Mouse (Mus musculus): Measurements from ENCODE around the gene 4930524J08Rik. TPM values are rescaled to one million over a fixed set of nuclear protein-coding genes. Genes with fewer than 3 reads are reported as not detected.
A peak's percentile ranks its signal among the peaks of the same experiment; 100 is the strongest.

Gene 4930524J08Rik
- polyA plus RNA-seq (2014; fragmentation: Nextera tagmentation; extraction: Ambion mirVana), result 2.7 and 3.6 TPM in 2 replicates

DNA sequence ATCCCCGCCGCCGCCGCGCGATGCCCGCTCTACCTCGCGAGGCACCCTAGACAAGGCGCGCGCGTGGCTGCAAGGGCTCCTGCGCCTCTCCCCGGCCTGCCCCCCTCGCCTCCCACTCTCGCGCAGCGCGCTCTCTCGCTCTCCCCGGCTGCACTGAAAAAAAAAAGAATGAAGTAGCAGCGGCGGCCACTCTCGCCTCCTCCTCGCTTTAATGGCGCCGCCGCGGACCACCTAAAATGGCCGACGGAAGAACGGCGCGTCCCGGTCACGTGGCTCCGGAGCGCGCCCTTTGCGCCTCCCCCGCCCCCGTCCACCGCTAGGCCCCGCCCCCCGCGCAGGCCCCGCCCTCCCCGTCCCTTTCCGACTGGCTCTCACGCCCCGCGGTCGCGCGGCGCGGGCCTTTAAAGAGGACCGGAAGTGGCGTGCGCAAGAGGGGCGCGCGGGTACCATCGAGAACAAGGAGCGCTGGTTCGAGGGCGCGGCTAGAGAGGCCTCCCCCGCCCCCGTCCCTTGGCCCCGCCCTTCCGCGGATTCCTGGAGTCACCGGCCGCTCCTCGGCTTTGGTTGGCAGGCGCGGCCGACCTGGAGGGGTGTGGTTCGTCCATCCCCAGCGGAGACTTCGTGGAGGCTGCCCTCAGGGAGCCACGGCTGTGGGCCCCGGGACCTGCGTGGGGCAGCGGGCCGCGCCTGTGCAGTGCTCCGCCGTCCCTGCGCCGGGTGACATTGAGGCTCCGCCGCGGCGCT lies at the start of gene 4930524J08Rik, which contains the start of gene Hnrnpd:
TSS of gene 4930524J08Rik (plus strand) at position 363 of the 744 bp plus-strand sequence.
TSS of gene Hnrnpd (minus strand) at position 240 of the 744 bp plus-strand sequence.
- Histone ChIP-seq H3K4me1 (replicated peaks; ENCODE audit: control insufficient read depth, insufficient read depth, low read length) (no peaks in the 10 kb centered on the region), H3K4me2 (replicated peaks; ENCODE audit: low read depth, low read length) (peak within 1 kb of the TSS; percentile 82), H3K36me3 (ENCODE audit: control insufficient read depth, insufficient read depth, low read length) (no peaks in the 10 kb centered on the region), H3K4me3 (ENCODE audit: low read depth, low read length) (peak within 1 kb of the TSS; percentile 74), H3K27me3 (ENCODE audit: control insufficient read depth, insufficient read depth, low read length) (no peaks in the 10 kb centered on the region), H3K27ac (ENCODE audit: low read depth, low read length) (peak within 1 kb of the TSS; percentile 94), H3K9ac (ENCODE audit: low read depth, low read length) (peak within 1 kb of the TSS; percentile 99), H3K9me3 (ENCODE audit: control insufficient read depth, low read length) (no peaks in the 10 kb centered on the region)
- ATAC-seq (ENCODE audit: low FRiP score) (peak; percentile 97), DNase-seq (ENCODE audit: low spot score) (peak; percentile 99)
- WGBS, result 1% methylated on average over 53 of the region's 97 CpGs

DNA sequence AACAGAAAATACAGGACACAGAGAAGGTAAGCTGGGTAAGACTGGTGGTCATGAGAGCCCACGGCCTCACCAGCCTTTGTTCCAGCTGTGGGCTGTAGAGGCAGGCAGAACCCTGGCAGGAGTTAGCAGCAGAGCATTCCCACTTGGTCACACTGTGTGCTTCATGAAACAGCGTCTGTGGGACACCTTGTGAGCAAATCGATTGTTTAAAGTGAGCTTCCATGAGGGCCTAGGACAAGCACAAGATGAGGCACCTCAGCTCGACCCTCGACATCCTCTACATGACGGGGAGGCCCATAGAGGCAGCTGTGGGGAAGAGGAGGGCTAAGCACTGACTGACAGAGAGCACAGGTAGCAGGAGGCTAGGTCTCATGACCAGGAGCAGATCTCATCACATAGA lies 47.0 kb upstream of the 4930524J08Rik start:
- Histone ChIP-seq H3K4me3 (ENCODE audit: low read depth, low read length) (no peak overlapping the region), H3K27me3 (ENCODE audit: control insufficient read depth, insufficient read depth, low read length) (no peaks in the 10 kb centered on the region), H3K27ac (ENCODE audit: low read depth, low read length) (no peak overlapping the region), H3K4me2 (replicated peaks; ENCODE audit: low read depth, low read length) (no peak overlapping the region), H3K9me3 (ENCODE audit: control insufficient read depth, low read length) (no peaks in the 10 kb centered on the region), H3K4me1 (replicated peaks; ENCODE audit: control insufficient read depth, insufficient read depth, low read length) (no peaks in the 10 kb centered on the region), H3K9ac (ENCODE audit: low read depth, low read length) (no peak overlapping the region), H3K36me3 (ENCODE audit: control insufficient read depth, insufficient read depth, low read length) (no peaks in the 10 kb centered on the region)
- no peak for DNase-seq (ENCODE audit: low spot score)
- ATAC-seq (ENCODE audit: low FRiP score), result no peak
- 85% methylated on average over 6 of the region's 6 CpGs for WGBS

DNA sequence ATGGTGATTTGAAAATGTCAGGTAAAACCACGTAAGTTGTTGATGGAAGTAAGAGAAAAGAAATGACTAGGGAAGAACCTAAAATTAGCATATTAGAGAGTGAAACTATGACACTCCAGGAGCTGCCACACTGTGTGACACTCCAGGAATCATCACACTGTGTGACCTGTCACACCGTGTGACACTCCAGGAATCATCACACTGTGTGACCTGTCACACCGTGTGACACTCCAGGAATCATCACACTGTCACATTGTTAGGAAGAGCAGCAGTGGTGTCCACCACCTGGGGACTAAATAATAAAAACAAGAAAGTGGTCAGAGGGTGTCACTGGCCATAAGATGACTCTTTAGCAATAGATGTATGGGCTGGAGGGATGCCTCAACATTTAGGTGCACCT lies 39.4 kb upstream of the 4930524J08Rik start:
- ATAC-seq (ENCODE audit: low FRiP score), result no peak
- no peak overlapping the region for H3K4me2 ChIP-seq (replicated peaks; ENCODE audit: low read depth, low read length)
- H3K27me3 ChIP-seq (ENCODE audit: control insufficient read depth, insufficient read depth, low read length), result no peaks in the 10 kb centered on the region
- H3K9ac ChIP-seq (ENCODE audit: low read depth, low read length), result no peak overlapping the region
- H3K4me3 ChIP-seq (ENCODE audit: low read depth, low read length), result no peak overlapping the region
- no peaks in the 10 kb centered on the region for H3K9me3 ChIP-seq (ENCODE audit: control insufficient read depth, low read length)
- H3K36me3 ChIP-seq (ENCODE audit: control insufficient read depth, insufficient read depth, low read length), result no peaks in the 10 kb centered on the region
- no peaks in the 10 kb centered on the region for H3K4me1 ChIP-seq (replicated peaks; ENCODE audit: control insufficient read depth, insufficient read depth, low read length)
- DNase-seq (ENCODE audit: low spot score), result no peak
- 81% methylated on average over 3 of the region's 3 CpGs for WGBS
- no peak overlapping the region for H3K27ac ChIP-seq (ENCODE audit: low read depth, low read length)

DNA sequence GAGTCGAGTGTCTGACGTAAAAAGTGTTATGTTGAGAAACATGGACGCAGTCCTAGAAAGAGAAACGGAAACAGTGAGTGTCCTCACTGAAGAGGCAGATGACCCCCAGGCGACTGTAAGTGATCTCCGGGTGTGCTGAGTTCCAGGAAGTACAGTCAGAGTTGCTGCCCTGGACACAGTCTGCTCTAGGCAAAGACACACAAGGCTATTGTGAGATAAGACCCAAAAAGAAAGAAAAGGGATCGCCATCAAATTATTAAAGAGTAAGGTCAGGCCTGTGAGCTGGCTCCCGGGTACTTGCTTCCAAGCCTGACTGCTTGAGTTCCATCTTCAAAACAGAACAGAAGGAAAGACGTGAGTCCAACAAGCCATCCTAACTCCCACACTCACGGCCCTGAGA lies 37.6 kb upstream of the 4930524J08Rik start:
- no peak for DNase-seq (ENCODE audit: low spot score)
- H3K36me3 ChIP-seq (ENCODE audit: control insufficient read depth, insufficient read depth, low read length), result no peaks in the 10 kb centered on the region
- no peak overlapping the region for H3K4me2 ChIP-seq (replicated peaks; ENCODE audit: low read depth, low read length)
- no peaks in the 10 kb centered on the region for H3K9me3 ChIP-seq (ENCODE audit: control insufficient read depth, low read length)
- 77% methylated on average over 10 of the region's 10 CpGs for WGBS
- no peaks in the 10 kb centered on the region for H3K4me1 ChIP-seq (replicated peaks; ENCODE audit: control insufficient read depth, insufficient read depth, low read length)
- no peak for ATAC-seq (ENCODE audit: low FRiP score)
- H3K27me3 ChIP-seq (ENCODE audit: control insufficient read depth, insufficient read depth, low read length), result no peaks in the 10 kb centered on the region
- no peak overlapping the region for H3K9ac ChIP-seq (ENCODE audit: low read depth, low read length)
- no peak overlapping the region for H3K27ac ChIP-seq (ENCODE audit: low read depth, low read length)
- no peak overlapping the region for H3K4me3 ChIP-seq (ENCODE audit: low read depth, low read length)

DNA sequence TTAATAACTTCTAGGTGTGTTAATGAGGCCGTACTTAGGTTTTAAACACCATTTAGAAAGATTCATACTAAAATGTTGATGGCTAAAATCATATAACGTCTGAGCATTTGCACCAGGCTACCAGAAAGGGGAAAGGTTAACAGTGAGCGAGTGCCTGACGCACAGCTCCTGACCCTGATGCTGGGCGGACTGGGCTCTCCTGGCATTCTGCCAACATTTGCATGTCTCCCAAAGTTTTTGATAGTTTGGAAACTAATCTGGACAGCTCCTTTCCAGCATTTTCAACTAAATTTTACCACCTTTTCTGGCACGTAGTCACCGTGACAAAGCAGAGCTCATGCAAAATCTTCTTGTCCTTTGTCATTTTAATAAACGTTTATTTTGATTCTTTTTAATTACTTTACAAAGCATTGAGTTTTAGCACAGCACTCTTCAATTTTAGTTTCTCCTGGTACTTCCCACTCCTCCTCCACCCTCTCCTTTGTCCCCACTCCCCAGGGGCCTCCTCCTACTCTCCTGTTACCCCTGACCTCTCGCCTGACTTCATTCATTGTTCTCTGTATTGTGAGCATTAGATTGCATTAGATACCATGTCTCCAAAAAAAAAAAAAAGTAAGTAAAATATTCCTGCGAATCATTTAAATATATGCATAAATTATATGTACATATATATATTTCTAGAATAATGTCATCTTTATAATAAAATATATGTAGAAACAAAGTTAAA lies 36.9 kb upstream of the 4930524J08Rik start:
- no peak for DNase-seq (ENCODE audit: low spot score)
- Histone ChIP-seq H3K36me3 (ENCODE audit: control insufficient read depth, insufficient read depth, low read length) (no peaks in the 10 kb centered on the region), H3K9me3 (ENCODE audit: control insufficient read depth, low read length) (no peaks in the 10 kb centered on the region), H3K4me3 (ENCODE audit: low read depth, low read length) (no peak overlapping the region), H3K27me3 (ENCODE audit: control insufficient read depth, insufficient read depth, low read length) (no peaks in the 10 kb centered on the region), H3K4me2 (replicated peaks; ENCODE audit: low read depth, low read length) (no peak overlapping the region), H3K4me1 (replicated peaks; ENCODE audit: control insufficient read depth, insufficient read depth, low read length) (no peaks in the 10 kb centered on the region), H3K9ac (ENCODE audit: low read depth, low read length) (no peak overlapping the region), H3K27ac (ENCODE audit: low read depth, low read length) (no peak overlapping the region)
- 43% methylated on average over 10 of the region's 10 CpGs for WGBS
- no peak for ATAC-seq (ENCODE audit: low FRiP score)

DNA sequence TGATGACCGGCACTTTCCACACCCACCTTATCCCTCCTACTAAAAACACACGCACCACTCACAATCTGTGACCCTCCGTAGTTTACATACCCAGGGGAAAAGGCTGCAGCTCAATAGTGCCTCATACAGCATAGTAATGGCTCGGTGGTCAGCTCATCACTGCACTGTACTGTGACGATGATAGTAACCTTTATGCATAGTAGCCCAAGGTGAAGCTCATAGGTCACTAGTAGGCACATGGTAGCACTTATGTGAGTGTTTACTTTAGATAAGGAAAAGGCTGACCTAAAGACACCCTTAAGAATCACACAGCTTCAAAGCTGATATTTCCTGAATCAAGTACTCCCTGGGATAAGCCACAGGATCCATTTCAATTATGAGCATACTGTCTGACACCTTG lies 26.3 kb upstream of the 4930524J08Rik start:
- 86% methylated on average over 5 of the region's 5 CpGs for WGBS
- ATAC-seq (ENCODE audit: low FRiP score), result no peak
- H3K36me3 ChIP-seq (ENCODE audit: control insufficient read depth, insufficient read depth, low read length), result no peaks in the 10 kb centered on the region

DNA sequence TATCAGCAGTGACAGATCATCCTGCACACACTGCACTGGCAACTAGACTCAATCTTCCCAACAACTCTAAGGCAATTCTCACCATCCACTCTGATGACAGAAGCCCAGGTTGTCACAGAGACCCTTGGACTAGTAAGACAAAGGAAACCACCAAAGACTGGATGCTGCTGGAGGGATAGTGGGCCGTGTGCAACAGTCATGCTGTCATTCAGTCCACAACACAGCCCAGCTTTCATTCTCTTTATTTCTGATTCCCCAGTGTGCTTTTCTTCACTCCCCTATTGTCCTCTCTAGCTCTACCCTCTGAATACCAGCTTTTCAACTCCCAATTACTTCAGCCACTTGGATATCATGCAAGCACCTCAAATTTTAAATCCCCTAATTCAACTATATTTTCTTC lies 25.0 kb upstream of the 4930524J08Rik start:
- Histone ChIP-seq H3K27ac (ENCODE audit: low read depth, low read length) (no peak overlapping the region), H3K9ac (ENCODE audit: low read depth, low read length) (no peak overlapping the region), H3K4me2 (replicated peaks; ENCODE audit: low read depth, low read length) (no peak overlapping the region), H3K4me3 (ENCODE audit: low read depth, low read length) (no peak overlapping the region), H3K4me1 (replicated peaks; ENCODE audit: control insufficient read depth, insufficient read depth, low read length) (no peaks in the 10 kb centered on the region; the same call in 1 of the 2 replicates), H3K36me3 (ENCODE audit: control insufficient read depth, insufficient read depth, low read length) (no peaks in the 10 kb centered on the region), H3K9me3 (ENCODE audit: control insufficient read depth, low read length) (no peaks in the 10 kb centered on the region), H3K27me3 (ENCODE audit: control insufficient read depth, insufficient read depth, low read length) (no peaks in the 10 kb centered on the region)
- ATAC-seq (ENCODE audit: low FRiP score) (peak; percentile 78), DNase-seq (ENCODE audit: low spot score) (peak; percentile 59)
- 7% methylated on average over 1 of the region's 1 CpGs for WGBS

More for the DNA sequence above, 26.3 kb upstream of the 4930524J08Rik start:
- Histone ChIP-seq H3K4me2 (replicated peaks; ENCODE audit: low read depth, low read length) (no peak overlapping the region), H3K4me3 (ENCODE audit: low read depth, low read length) (no peak overlapping the region), H3K9me3 (ENCODE audit: control insufficient read depth, low read length) (no peaks in the 10 kb centered on the region), H3K27me3 (ENCODE audit: control insufficient read depth, insufficient read depth, low read length) (no peaks in the 10 kb centered on the region), H3K4me1 (replicated peaks; ENCODE audit: control insufficient read depth, insufficient read depth, low read length) (no peaks in the 10 kb centered on the region; the same call in 1 of the 2 replicates), H3K9ac (ENCODE audit: low read depth, low read length) (no peak overlapping the region), H3K27ac (ENCODE audit: low read depth, low read length) (no peak overlapping the region)
- no peak for DNase-seq (ENCODE audit: low spot score)

DNA sequence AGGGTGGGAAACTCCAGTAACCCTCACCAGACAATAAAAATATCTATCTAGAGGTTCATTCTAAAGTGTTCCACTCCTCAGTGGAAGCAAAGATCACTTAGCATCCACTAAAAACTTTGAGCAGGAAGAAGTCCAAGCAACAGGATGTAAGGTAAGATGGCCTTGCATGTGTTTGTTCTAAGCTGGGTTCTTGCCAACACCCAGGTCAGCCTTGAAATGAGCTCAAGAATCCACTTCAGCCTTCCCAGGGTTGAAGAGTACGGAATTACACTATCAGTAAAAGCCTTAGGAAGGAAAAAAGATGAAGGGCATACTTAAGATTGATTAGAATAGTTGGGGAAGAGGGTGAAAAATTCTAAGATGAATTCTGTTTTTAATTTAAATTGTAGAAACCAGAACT lies 20.2 kb upstream of the 4930524J08Rik start:
- Histone ChIP-seq H3K4me3 (ENCODE audit: low read depth, low read length) (no peak overlapping the region), H3K4me2 (replicated peaks; ENCODE audit: low read depth, low read length) (no peak overlapping the region), H3K9me3 (ENCODE audit: control insufficient read depth, low read length) (no peaks in the 10 kb centered on the region), H3K36me3 (ENCODE audit: control insufficient read depth, insufficient read depth, low read length) (no peaks in the 10 kb centered on the region), H3K4me1 (replicated peaks; ENCODE audit: control insufficient read depth, insufficient read depth, low read length) (no peaks in the 10 kb centered on the region; the same call in 1 of the 2 replicates), H3K27me3 (ENCODE audit: control insufficient read depth, insufficient read depth, low read length) (no peaks in the 10 kb centered on the region), H3K9ac (ENCODE audit: low read depth, low read length) (no peak overlapping the region), H3K27ac (ENCODE audit: low read depth, low read length) (no peak overlapping the region)
- no peak for ATAC-seq (ENCODE audit: low FRiP score)
- DNase-seq (ENCODE audit: low spot score), result no peak
- WGBS, result 100% methylated on average over 1 of the region's 1 CpGs
